Mouse (Mus musculus) fibroblast of lung, adult 2 months (primary cell): ENCODE data around the gene Efemp2.
A peak's percentile ranks its signal among the peaks of the same experiment; 100 is the strongest.

Source experiments
- DNase-seq: peaks from one replicate; pipeline ENCODE4 v3.0.0-alpha.2; 2011; ENCODE audit warnings: low read depth

The Efemp2 gene

DNA sequence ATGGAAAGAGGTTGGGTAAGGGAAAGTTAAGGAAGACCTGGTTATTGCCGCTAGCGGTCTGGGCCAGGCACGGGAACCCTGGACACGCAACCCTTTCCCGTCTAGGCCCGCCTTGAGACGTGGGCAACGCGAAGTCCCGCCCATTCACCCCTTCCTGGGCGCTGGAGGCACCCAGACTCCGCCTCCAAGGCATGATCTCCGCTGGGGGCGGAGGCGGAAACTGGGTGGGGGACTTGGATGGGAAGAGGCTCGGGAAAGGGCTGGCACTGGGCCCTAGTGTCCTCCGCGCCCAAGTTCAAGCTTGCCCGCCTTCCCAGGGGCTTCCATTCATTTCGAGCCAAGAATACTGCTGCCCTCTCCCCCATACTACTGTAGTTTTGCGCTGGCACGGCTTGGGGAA, at the start of gene Efemp2:
Gene Efemp2 (plus strand): TSS at position 235 of the 400 bp plus-strand sequence.
- peak; percentile 68 for DNase-seq

DNA sequence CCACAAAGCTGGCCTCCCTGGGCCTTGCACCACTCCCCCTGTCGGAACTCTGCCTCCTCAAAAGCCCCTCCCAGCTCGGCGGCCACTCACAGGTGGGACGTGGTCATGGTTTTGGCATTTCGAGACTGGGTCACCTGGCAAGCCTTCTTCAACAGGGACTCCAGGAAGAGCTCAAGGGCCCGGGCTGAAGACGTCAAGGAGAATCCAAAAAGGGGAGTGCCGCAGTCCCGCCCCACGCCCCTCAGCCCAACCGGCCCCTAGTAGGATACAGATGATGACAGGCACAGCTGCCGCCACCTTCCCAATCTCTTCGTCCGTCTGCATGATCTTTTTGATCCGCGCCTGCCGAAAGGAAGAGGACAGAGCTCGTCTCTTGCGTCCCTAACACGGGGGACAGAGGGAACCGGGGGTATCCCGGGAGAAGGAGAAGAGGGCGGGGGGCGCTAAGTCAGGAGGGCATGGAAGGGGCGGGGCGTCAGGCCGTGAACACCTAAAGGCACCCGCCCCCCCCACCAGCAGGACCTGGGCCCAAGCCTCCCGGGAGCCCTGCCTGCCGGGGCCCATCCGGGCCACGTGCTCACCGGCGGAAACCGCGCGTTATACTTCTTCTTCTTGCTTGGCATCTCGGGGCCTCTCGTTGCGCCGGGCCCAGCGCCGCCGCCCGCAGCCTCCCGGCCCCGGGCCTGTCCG, 49.5 kb upstream of the Efemp2 start:
- DNase-seq = no peak

DNA sequence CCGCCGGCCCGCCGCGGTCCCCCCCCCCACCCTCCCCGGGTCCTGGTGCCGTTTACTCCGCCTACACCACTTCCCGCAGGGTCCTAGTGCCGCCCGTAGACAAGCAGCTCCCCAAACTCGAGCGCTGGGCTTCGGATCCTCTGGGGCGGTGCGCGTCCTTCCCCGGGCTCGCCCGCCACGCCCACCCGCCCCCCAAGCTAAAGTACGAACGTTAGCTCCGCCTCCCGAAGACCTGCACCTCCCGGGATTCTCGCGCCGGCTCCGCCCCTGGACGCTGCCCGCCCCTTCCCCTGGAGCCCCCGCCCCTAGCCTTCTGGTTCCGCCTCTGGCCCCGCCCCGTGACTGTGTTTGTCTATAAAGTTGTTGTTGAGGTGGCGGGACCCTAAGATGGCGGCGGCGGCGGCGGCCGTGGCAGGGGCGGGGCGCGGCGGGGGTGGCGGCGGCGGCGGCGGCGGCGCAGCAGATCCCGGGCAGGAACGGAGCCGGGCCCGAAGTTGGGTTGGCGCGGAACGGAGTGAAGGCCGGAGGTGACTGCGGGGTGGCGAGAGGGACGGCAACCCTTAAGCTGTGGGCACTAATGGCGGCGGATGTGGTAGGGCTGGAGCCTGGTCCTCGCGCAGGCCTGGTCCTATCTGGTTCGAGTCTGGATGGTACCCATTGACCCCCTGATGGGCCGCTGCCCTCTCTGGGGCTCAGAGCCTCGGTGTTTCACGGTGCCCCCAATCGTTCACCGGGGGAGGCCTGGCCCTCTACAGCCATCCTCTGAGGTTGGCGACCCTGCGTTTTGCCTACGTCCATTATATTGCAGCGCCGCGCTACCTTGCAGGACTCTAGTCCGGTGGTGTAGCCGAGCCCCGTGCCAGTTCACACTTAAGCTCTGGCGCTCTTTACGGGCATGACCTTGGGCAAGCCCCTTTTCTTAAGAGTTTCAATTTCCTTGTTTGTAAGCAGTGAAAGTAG, 48.7 kb upstream of the Efemp2 start, which contains the start of the genes Drap1 and AI837181:
Gene Drap1 (minus strand): TSS at position 198 of the 960 bp plus-strand sequence.
Gene AI837181 (plus strand): TSS at position 363 of the 960 bp plus-strand sequence.
- no peak for DNase-seq

GRCm38 (mm10) chr19:5425906-5426565, 47.7 kb upstream of the Efemp2 start:
- DNase-seq = no peak

GRCm38 (mm10) chr19:5426640-5427290, 47.0 kb upstream of the Efemp2 start:
- no peak for DNase-seq

- DNase-seq = no peak
Observed at GRCm38 (mm10) chr19:5428083-5428482, 45.7 kb upstream of the Efemp2 start.

DNA sequence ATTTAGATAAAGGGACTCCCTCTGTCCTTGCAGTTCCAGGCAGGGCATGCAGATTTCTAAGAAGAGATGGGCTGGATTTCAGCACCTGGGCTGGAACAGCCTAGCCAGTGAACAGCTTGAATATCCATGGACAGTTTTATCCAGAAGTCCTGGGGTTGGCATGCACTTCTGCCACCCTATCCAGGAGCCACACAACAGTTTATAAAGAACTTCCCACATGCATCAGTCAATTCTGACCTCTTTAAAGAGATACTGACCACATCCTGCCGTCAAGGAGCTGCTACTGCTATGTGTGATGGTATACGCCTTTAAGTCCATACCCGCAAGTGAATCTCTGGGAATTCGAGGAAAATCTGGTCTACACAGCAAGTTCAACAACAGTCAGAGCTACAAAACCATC, 44.5 kb upstream of the Efemp2 start:
- DNase-seq = no peak

DNA sequence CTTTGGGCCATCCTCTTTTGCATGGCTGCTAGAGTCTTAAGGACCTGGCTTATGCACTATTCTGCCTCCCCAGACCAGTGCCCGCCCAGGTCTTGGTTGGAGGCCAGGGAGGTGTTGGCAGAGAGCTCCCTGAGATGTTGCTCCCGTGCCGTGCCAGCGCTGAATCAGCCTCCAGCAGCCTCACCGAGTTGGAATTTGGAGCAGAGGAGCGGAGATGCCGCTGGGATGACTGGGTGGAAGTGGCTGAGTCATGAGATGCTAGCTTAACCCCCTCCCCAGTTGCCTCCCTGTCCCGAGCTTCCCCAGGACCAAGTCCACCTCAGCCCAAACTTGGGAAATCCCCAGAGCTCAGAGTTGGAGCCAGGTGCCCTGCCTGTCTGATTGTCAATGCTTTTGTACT, 43.9 kb upstream of the Efemp2 start:
- DNase-seq = peak; percentile 88

- no peak for DNase-seq
Observed at GRCm38 (mm10) chr19:5430408-5430807, 43.3 kb upstream of the Efemp2 start.

DNA sequence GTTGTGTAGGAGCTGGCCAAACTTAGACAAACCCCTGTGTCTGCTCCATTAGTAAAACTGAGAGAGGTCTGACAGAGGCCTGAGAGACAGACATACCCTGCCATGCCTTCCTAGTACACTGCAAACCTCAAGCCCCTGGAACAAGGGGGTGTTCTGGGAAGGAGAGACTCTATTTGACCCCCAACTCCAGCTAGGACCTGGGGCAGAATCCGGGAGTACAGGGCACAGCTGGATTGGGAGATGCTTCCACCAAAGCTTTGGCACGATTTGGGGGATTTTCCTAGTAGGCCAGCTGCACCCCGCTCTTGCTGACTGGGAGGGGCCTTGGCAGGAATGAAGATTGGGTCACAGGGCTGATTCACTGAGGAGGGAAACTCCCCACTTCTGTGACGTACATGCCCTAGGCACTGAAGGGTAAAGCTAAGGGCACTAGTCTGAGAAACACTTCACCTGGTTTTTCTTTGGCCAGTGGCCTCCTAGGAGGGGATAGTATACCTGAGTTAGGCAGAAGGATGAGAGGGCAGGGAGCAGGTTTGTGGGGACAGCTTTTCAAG, 41.8 kb upstream of the Efemp2 start:
- DNase-seq = no peak

DNA sequence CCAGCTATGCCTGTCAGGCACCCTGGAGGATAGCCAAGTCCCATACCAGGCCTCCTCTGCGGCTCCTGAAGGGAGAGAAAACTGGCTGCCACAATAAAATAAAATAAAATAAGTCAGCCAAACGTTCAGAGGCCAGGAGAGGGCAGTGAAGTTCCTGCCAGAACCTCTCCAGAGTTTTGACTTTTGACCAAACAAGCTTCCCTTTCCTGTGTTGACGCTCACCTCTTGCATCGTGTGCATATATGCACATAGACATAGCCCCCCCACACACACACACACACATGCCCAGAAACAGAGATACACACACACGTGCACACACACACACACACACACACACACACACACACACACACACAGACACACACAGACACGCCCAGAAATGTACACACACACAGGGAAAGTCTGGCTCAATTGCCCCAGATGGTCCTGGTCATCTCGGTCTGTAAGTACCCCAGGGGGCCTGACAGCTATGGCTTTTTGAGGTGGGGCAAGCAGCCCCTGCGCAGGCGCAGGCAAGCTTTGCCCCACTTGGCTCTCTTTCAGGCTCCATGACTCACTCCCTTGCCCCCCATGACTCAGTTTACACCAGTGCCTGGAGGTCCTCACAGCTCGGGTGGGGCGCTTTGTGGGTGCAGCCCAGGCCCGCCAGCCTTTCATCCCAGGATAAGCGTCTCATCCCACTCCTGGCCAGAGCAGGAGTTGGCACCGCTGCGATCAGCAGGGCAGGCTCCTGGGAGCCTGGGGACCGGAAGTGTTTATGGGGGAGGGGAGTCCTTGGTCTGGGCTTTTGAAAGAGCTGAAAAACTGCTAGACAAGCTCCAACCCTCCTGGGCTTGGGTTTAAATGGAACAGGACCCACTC, 40.5 kb upstream of the Efemp2 start:
- peak; percentile 58 for DNase-seq

- DNase-seq = no peak
Observed at GRCm38 (mm10) chr19:5433951-5434350, 39.8 kb upstream of the Efemp2 start.

- DNase-seq = no peak
Observed at GRCm38 (mm10) chr19:5444371-5444908, 29.3 kb upstream of the Efemp2 start.

- DNase-seq = peak; percentile 52
Observed at GRCm38 (mm10) chr19:5444954-5445353, 28.8 kb upstream of the Efemp2 start.

- DNase-seq = no peak
Observed at GRCm38 (mm10) chr19:5445747-5446146, 28.0 kb upstream of the Efemp2 start.

DNA sequence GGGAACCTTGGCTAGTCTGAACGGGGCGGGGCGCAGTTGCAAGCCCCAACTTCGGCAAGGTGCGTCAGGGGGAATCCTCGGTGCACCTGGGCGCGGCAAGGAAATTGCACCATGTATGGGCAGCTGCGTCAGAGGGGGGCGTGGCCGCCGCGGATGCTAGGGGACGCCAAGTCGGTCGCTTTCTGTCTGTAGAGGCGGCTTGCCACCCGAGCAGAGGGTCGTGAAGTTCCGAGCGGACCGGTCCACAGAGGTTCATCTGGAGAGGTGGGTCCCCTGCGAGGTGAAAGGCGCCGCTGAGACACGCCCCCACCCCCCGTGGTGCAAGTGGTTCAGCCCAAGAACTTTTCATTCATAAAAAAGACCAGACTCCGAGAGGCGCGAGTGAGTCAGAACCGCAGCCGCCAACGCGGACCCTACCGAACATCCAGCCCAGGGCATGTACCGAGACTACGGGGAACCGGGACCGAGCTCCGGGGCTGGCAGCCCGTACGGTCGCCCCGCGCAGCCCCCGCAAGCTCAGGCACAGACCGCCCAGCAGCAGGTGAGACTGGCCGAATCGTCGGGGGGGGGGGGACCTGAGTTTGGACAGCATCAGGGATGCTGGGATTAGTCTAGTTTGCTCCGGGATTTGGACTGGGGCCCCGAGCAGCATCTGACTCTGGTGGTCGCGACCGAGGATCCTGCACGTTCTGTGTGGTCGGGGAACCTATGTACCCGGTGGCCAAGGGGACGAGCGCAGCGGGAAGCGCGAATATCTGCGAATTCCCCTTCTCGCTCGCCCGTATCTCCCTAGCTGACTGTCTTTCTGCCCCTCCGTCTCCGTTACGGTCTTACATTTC, 26.0 kb upstream of the Efemp2 start, which contains the start of gene Fosl1:
Gene Fosl1 (plus strand): TSS at position 33 of the 839 bp plus-strand sequence.
- DNase-seq = no peak

GRCm38 (mm10) chr19:5448354-5449150, 25.2 kb upstream of the Efemp2 start:
- DNase-seq = no peak

GRCm38 (mm10) chr19:5449673-5450072, 24.1 kb upstream of the Efemp2 start:
- no peak for DNase-seq
